Mouse (Mus musculus): ENCODE measurements around the gene Agt. TPM values are rescaled to one million over a fixed set of nuclear protein-coding genes. Genes with fewer than 3 reads are reported as not detected.

Gene Agt
- polyA plus RNA-seq (2014; fragmentation: Illumina TruSeq; extraction: RNeasy Lipid Tissue Mini Kit (QIAGEN cat#74804); ENCODE audit: insufficient read depth, low read depth, low replicate concordance): 4.7 TPM

GRCm38 (mm10) chr8:124569593-124569992, at the start of gene Agt:
Gene Agt, minus strand, starts transcription at chr8:124569706.

GRCm38 (mm10) chr8:124575811-124576210, 6.3 kb upstream of the Agt start, which contains the start of gene Capn9:
Gene Capn9, plus strand, starts transcription at chr8:124576111.

GRCm38 (mm10) chr8:124520249-124521080, 49.0 kb downstream of the Agt start, which contains the start of gene Cog2:
Gene Cog2, plus strand, starts transcription at chr8:124520767.

Other genes with a start within 250 kb of the Agt start
- gene Pgbd5, start 130.0 kb downstream of the Agt start, polyA plus RNA-seq (2014; fragmentation: Illumina TruSeq; extraction: RNeasy Lipid Tissue Mini Kit (QIAGEN cat#74804); ENCODE audit: insufficient read depth, low read depth, low replicate concordance): 0.10 TPM
- gene Cog2, start 48.9 kb downstream of the Agt start, polyA plus RNA-seq (2014; fragmentation: Illumina TruSeq; extraction: RNeasy Lipid Tissue Mini Kit (QIAGEN cat#74804); ENCODE audit: insufficient read depth, low read depth, low replicate concordance): 11.0 TPM
- not detected for gene Capn9, start 6.4 kb upstream of the Agt start, polyA plus RNA-seq (2014; fragmentation: Illumina TruSeq; extraction: RNeasy Lipid Tissue Mini Kit (QIAGEN cat#74804); ENCODE audit: insufficient read depth, low read depth, low replicate concordance)
- gene 2310022B05Rik, start 93.7 kb upstream of the Agt start, polyA plus RNA-seq (2014; fragmentation: Illumina TruSeq; extraction: RNeasy Lipid Tissue Mini Kit (QIAGEN cat#74804); ENCODE audit: insufficient read depth, low read depth, low replicate concordance): 28.9 TPM
- 10.7 TPM for gene Ttc13, start 152.3 kb upstream of the Agt start, polyA plus RNA-seq (2014; fragmentation: Illumina TruSeq; extraction: RNeasy Lipid Tissue Mini Kit (QIAGEN cat#74804); ENCODE audit: insufficient read depth, low read depth, low replicate concordance)
- 5.7 TPM for gene Arv1, start 152.4 kb upstream of the Agt start, polyA plus RNA-seq (2014; fragmentation: Illumina TruSeq; extraction: RNeasy Lipid Tissue Mini Kit (QIAGEN cat#74804); ENCODE audit: insufficient read depth, low read depth, low replicate concordance)
- 3.0 TPM for gene Fam89a, start 182.1 kb upstream of the Agt start, polyA plus RNA-seq (2014; fragmentation: Illumina TruSeq; extraction: RNeasy Lipid Tissue Mini Kit (QIAGEN cat#74804); ENCODE audit: insufficient read depth, low read depth, low replicate concordance)
- gene Trim67, start 223.4 kb upstream of the Agt start, polyA plus RNA-seq (2014; fragmentation: Illumina TruSeq; extraction: RNeasy Lipid Tissue Mini Kit (QIAGEN cat#74804); ENCODE audit: insufficient read depth, low read depth, low replicate concordance): 0.12 TPM